Mouse (Mus musculus) ES-E14 (cell line): ENCODE results near the gene Ube2g2.

Source experiments
- CHD2 ChIP-seq: IDR thresholded peaks from 2 replicates; pipeline ENCODE4 v1.6.1; 2014; ENCODE audit warnings: mild to moderate bottlenecking, low read depth, low read length, inconsistent platforms
- HCFC1 ChIP-seq: IDR thresholded peaks from 2 replicates; pipeline ENCODE4 v1.6.1; 2012; ENCODE audit warnings: low read length, inconsistent platforms, borderline replicate concordance; ENCODE audit not compliant: insufficient read depth

- TF ChIP-seq CHD2 (no peak), HCFC1 (no peak)
Observed at GRCm38 (mm10) chr10:77589749-77590148, 32.3 kb upstream of the Ube2g2 start.
